Mouse (Mus musculus): ENCODE measurements around the gene Rhox4e. TPM values are rescaled to one million over a fixed set of nuclear protein-coding genes. Genes with fewer than 3 reads are reported as not detected.
"Not testable (repeated sequence)": the region's sequence is repeated elsewhere in the genome, so short reads cannot be mapped to it uniquely, and the experiment has no call there.

Gene Rhox4e
- polyA plus RNA-seq (2012; rRNA removed) = not detected in 2 replicates

DNA sequence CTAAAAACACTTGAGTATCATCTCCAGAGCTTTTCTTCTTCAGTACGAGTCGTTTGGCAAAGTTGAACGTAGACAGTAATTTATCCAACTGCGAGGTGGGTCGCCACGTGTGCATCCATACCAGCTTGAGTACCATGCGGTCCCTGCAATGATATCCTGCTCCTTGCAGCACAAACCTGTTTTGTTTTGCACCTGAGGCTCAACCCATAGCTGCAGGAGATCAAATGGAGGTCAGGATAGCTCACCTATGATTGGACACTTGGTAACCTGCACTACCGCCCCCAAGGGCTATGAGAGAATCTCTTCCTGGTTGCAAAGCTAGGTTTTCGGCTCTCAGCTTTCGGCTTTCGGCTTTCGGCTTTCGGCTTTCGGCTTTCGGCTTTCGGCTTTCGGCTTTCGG lies at the start of gene Rhox4e:
Gene Rhox4e, plus strand, starts transcription at position 301 of the 400 bp plus-strand sequence.
- DNase-seq (ENCODE audit: low read depth) = not testable (repeated sequence)

GRCm38 (mm10) chrX:37514059-37514458 lies 43.2 kb upstream of the Rhox4e start, which contains the start of gene Rhox4d:
TSS of gene Rhox4d (plus strand) at chrX:37514359.
- DNase-seq (ENCODE audit: low read depth) = not testable (repeated sequence)

GRCm38 (mm10) chrX:37530152-37530551 lies 27.1 kb upstream of the Rhox4e start, which contains the start of gene Rhox2e:
TSS of gene Rhox2e (plus strand) at chrX:37530452.
- not testable (repeated sequence) for DNase-seq (ENCODE audit: low read depth)

DNA sequence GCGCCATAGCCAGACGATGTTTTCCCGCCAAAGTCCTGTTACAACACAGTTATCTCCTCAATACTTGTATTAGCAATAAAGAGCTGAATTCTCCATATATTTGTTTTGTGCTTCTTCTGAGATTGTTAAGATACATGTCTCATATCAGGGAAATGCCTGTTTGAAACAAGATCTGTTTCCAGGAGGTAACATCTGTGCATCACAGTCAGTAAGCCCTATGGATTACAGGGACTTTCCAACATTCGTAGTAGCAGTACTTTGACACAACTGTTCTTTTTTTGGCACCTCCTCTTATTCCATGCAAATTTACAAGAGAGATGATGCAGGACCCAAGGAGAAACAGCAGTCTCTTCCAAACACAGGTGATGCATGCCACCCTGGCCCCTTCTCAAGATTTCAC lies 15.5 kb upstream of the Rhox4e start, which contains the start of gene Rhox3e:
Gene Rhox3e, plus strand, starts transcription at position 301 of the 400 bp plus-strand sequence.
- not testable (repeated sequence) for DNase-seq (ENCODE audit: low read depth)

DNA sequence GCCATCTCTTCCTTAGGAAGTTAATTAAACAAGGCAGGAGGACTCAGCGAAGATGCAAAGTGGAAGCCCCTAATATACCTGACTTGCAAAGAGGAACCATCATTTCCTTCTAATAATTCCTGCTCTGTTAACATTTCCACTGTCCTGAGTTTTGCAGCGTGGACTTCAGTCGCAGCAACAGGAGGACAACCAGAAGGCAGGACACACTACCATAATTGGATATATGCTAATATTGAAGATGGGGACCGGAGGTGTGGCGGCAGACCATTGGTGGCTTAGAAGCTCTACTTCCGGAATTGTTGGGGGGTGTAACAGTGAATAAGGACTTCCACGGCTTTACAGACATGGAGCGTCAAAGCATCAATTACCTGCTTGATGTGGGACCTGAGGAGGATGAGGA lies 13.9 kb downstream of the Rhox4e start, which contains the start of gene Rhox2f:
Gene Rhox2f, plus strand, starts transcription at position 301 of the 400 bp plus-strand sequence.
- not testable (repeated sequence) for DNase-seq (ENCODE audit: low read depth)

DNA sequence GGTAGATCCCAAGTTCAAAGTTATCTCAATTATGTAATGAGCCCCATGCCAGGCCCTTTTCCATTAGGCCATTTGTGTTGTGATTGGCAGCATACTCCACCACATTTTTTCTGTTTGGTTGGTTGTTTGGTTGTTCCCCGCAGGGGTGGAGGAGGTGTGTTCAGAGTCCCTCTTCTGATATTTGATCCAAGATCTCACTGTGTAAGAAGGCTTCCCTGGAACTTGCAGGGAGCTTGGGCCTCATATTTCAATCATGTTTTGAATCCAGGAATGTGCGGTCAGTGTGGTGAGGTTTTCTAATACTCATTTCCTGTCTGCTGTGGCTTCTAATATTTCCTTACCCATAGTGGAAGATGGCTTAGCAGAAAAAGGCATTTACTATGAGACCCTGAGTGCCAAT lies 15.4 kb downstream of the Rhox4e start:
- peak; percentile 1 for DNase-seq (ENCODE audit: low read depth)

- DNase-seq (ENCODE audit: low read depth) = not testable (repeated sequence)
Observed at GRCm38 (mm10) chrX:37580692-37581091, 23.5 kb downstream of the Rhox4e start, which contains the start of gene Rhox3f. TSS of gene Rhox3f (plus strand) at chrX:37580992.

GRCm38 (mm10) chrX:37607604-37608003 lies 50.4 kb downstream of the Rhox4e start, which contains the start of gene Rhox4f:
TSS of gene Rhox4f (minus strand) at chrX:37607704.
- DNase-seq (ENCODE audit: low read depth) = not testable (repeated sequence)

Other genes with a start within 250 kb of the Rhox4e start
- not detected in 2 replicates for gene Rhox3a2, start 177.4 kb upstream of the Rhox4e start, polyA plus RNA-seq (2012; rRNA removed)
- gene Rhox4a2, start 166.6 kb upstream of the Rhox4e start, polyA plus RNA-seq (2012; rRNA removed) = 0.10 and 0.30 TPM in 2 replicates
- not detected in 2 replicates for gene Rhox2b, start 145.3 kb upstream of the Rhox4e start, polyA plus RNA-seq (2012; rRNA removed)
- gene Rhox4b, start 124.9 kb upstream of the Rhox4e start, polyA plus RNA-seq (2012; rRNA removed) = 0.14 TPM in 1 of 2 replicates, not detected in the other
- not detected in 2 replicates for gene Rhox2c, start 103.7 kb upstream of the Rhox4e start, polyA plus RNA-seq (2012; rRNA removed)
- gene Rhox3c, start 98.8 kb upstream of the Rhox4e start, polyA plus RNA-seq (2012; rRNA removed) = not detected in 2 replicates
- not detected in 2 replicates for gene Rhox4c, start 77.1 kb upstream of the Rhox4e start, polyA plus RNA-seq (2012; rRNA removed)
- not detected in 2 replicates for gene Rhox2d, start 64.0 kb upstream of the Rhox4e start, polyA plus RNA-seq (2012; rRNA removed)
- not detected in 2 replicates for gene Rhox4d, start 43.1 kb upstream of the Rhox4e start, polyA plus RNA-seq (2012; rRNA removed)
- gene Rhox2e, start 27.0 kb upstream of the Rhox4e start, polyA plus RNA-seq (2012; rRNA removed) = not detected in 2 replicates
- gene Rhox3e, start 15.4 kb upstream of the Rhox4e start, polyA plus RNA-seq (2012; rRNA removed) = not detected in 2 replicates
- not detected in 2 replicates for gene Rhox2f, start 14.0 kb downstream of the Rhox4e start, polyA plus RNA-seq (2012; rRNA removed)
- gene Rhox3f, start 23.6 kb downstream of the Rhox4e start, polyA plus RNA-seq (2012; rRNA removed) = not detected in 2 replicates
- not detected in 2 replicates for gene Rhox4f, start 50.3 kb downstream of the Rhox4e start, polyA plus RNA-seq (2012; rRNA removed)
- not detected in 2 replicates for gene Rhox3g, start 71.2 kb downstream of the Rhox4e start, polyA plus RNA-seq (2012; rRNA removed)
- gene Rhox2g, start 86.1 kb downstream of the Rhox4e start, polyA plus RNA-seq (2012; rRNA removed) = not detected in 2 replicates
- not detected in 2 replicates for gene Rhox4g, start 93.9 kb downstream of the Rhox4e start, polyA plus RNA-seq (2012; rRNA removed)
- not detected in 2 replicates for gene Rhox3h, start 111.4 kb downstream of the Rhox4e start, polyA plus RNA-seq (2012; rRNA removed)
- not detected in 2 replicates for gene Rhox2h, start 115.9 kb downstream of the Rhox4e start, polyA plus RNA-seq (2012; rRNA removed)
- gene Rhox5, start 247.4 kb downstream of the Rhox4e start, polyA plus RNA-seq (2012; rRNA removed) = not detected in 2 replicates

Data from brain, embryonic 14.5 days (tissue).